Mouse (Mus musculus) inflammation-experienced regulatory T-cells, adult 6 months (primary cell): Measurements from ENCODE around the gene Abat. TPM values are rescaled to one million over a fixed set of nuclear protein-coding genes. Genes with fewer than 3 reads are reported as not detected.
A peak's percentile ranks its signal among the peaks of the same experiment; 100 is the strongest.

Experiments used
- ATAC-seq: one replicate; pipeline ENCODE4 v1.8.0; 2017
- polyA plus RNA-seq, 3 experiments: library from polyadenylated mRNA; unstranded; fragments of 100-300 nt; shearing (Covaris generic); gene quantifications; one replicate each; pipeline ENCODE4 v1.2.1; 2017

Gene Abat
- polyA plus RNA-seq, 3 experiments from 2014 or later: 0.67 to 1.3 (median 1.1) TPM

GRCm38 (mm10) chr16:8638131-8638530, 124.9 kb downstream of the Abat start:
- ATAC-seq: no peak

DNA sequence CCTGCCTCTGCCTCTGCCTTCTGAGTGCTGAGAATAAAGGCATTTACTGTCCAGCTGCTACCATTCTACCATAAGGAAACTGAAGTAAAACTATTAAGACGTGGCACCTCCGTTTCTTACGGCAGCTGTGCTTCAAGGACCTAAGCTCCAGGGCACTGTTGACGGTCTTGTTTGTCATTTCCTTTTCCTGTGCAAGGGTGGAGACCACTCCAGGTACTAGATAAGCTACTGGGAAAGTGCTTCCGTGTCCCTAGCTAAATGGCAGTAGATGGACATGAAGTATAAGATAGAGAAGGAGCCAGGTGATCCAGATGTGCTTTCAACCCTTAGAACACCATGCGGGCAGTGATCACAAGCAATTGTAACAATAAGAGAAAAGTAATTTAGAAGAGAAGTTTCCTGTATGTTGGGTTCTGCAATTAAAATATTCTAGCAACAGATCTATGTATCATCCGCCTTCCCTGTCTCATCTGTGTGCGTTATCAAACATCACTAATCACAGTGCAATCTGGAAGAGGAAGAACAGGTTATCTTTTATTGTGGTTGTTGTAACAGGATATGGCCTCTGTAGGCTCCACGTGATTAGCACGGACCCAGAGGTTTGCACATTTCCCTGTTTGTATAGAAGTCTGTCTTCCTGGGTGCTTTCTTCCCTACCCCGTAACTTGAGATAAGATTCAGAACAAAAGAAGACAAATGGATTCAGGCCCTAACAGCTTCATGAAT, 126.4 kb downstream of the Abat start:
- peak; percentile 36 for ATAC-seq

DNA sequence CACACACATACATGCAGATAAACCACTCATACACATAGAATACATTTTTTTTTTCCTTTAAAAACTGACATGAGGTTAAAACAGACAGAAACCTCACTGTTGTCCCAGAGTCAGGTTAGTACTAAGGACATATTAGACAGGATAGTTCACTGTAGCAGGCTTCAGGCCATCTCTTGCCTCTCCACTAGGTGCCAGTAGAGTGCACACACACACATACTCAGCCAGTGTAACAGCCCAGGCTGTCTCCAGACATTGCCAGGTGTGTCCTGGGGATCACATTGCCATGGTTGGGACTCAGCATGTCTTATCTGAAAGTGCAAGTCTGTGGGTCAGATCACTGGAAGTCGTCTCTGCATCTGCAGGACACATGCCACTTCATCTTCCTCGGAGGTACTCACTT, 130.6 kb downstream of the Abat start:
- peak; percentile 76 for ATAC-seq

DNA sequence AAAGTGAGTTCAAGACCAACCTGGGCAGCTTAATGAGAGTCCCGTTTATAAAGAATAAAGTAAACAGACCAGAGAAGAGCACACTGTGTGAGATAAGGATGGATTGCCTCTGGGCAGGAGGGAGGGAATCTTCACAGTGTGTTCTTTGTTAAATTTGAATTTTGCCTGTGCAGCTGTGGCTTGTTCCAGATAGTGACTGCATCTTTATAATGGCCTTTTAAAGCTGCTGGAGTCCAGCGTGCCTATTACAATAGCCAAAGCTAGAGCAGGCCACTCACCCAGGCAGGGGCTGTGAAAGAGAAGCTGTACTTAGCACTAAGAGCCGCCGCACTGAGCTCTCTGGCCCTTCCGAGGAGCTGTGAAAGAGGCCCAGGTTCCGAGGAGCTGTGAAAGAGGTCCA, 132.3 kb downstream of the Abat start:
- ATAC-seq: no peak

GRCm38 (mm10) chr16:8650007-8650406, 136.8 kb downstream of the Abat start:
- no peak for ATAC-seq

- no peak for ATAC-seq
These were observed 141.9 kb downstream of the Abat start for GRCm38 (mm10) chr16:8655108-8655507.

GRCm38 (mm10) chr16:8655599-8655998, 142.4 kb downstream of the Abat start:
- no peak for ATAC-seq

DNA sequence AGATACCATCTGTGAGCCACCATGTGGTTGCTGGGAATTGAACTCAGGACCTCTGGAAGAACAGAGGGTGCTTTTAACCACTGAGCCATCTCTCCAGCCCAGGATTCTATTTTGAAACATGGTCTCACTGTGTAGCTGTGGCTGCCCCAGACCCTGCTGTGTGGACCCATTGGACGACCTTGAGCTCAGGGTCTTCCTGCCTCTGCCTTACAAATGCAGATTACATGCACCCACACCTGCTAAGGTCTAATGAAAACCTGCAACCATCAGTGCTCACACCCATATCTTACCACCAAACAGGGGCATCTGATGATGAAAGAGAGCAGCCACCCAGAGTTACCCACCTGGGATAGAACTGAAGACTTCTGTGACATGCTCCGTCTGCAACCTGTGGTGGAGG, 143.0 kb downstream of the Abat start:
- no peak for ATAC-seq

DNA sequence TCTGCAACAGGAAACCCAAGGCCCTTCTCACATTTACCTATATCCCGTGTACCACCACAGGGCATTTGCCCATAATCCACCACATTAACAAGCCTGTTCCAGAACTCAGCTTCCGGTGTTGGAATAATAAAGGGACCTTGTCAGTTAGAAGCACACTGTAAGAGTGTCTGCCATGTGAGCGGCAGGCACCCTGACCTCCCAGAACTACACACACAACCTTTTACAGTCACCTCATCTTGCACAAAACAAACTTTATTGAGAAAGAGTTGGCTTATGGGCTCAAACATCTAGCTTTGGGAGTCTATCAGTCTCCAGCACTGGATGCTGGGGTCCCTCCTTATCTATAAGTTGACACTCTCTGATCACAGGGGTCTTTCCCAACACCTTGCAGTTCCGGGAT, 145.1 kb downstream of the Abat start:
- no peak for ATAC-seq

DNA sequence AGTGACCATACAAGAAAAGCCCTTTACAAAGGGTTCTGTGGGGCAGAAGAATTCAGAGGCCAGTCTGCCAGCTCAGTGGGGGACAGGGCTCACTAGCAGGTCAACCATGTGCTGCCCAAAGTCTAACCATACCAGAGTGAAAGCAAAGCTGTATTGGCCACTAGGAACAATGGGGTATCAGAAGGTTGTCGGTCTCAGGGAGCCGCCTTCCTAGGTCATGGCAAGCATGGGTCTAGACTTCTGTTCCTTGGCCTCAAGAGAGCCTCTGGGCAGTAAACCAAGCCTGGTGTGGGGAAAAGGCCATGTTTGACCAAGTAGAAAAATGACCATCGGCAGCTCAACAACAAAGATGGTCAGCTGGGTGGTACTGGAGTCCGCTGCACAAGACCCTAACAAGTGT, 145.5 kb downstream of the Abat start:
- no peak for ATAC-seq

- ATAC-seq: no peak
These were observed 149.8 kb downstream of the Abat start for GRCm38 (mm10) chr16:8663022-8663421.

DNA sequence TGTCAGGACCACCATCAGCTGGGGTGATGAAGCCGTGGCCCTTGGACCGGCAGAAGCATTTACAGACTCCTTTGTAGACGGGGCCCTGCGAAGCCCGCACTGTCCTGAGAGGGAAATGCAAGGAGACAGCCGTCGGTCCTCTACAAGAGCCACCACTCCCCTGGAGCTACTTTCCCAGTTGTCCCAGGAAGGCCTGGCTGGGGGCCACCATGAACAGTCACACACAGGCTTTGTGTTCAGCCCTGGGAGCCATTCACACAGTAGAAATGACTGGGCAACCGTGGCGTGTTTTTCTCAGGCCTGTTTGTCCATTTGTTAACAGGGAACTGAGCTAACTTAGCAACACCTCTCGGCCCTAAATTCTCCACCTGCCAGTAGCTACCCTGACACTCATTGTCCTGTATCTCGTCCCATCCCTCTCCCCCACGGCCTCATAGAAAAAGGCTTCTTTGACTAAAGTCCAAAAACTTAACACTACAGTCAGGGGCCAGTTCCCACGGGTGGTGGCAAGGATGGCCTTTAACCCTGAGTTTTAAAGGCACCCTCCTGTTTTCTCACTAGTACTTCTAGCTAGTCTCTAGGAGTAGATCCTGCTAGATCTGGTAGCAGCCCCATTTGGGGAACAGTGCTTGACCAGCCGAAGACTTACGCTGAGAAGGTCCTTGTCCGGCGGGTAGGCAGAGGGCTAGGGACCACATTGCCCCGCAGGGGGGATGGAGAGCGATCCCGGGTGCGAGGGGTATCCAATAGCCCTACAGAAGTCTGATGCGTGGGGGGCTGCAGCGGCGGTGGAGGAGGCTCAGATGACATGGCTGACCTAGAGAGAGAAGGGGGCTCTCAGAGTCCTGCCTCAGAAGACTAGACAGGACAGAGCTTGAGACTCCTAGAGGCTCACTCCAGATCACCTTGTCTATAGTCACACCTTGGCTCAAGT, 150.6 kb downstream of the Abat start:
- ATAC-seq: no peak

DNA sequence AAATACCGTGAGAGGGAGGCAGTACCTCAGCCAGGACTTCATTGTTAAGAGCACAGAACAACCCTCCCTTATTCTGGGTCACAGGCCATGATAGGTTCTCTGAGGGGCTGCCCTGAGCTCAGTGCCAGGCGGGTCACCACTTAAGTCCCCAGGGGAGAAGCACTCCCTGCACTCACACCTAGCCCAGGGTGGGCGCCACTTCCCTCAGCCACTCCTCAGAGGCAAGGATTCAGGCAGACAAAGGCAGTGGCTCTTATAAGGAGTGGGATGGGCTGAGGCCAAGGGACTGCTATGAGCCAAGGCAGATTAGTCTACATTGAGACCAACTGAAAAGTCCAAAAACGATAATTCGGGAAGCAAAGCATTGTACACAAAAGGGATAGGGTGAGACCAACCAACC, 152.1 kb downstream of the Abat start:
- ATAC-seq: no peak

DNA sequence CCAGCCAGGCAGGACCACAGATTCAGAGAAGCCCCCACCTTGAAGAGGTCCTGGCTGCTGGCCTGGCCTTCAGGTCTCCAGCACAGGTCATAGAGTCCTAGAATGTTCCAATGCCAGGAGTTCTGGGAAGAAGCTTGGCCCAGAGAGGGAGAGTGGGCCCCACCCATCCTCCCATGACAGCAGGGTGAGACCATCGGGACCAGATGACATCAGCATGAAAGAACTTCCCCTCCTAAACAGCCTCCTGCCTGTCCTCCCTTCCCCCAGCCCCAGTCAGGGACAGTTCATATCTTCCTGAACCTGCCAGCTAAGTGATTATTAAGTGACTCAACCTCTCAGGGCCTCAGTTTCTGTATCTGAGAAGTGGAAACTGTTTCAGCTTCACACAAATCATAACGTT, 153.2 kb downstream of the Abat start:
- no peak for ATAC-seq

GRCm38 (mm10) chr16:8667261-8667660, 154.0 kb downstream of the Abat start:
- ATAC-seq: no peak

DNA sequence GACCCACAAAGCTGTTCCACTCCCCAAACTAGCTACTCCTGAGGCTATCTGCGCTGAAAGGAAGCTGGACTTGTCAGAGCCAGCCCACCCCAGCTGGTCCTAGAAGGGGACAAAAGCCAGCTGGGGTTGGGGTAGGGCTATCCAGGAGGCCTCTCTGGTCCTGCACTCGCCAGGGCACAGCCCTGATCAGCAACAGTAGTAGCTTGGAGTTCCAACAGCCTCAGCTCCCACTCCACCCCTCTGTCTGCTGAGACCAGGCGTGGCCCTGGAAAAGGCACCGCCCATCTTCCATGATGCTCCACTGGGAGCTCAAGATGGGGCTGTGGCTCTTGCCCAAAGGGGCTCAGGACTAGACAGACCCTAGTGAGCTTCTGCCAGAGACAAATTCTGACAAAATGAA, 154.6 kb downstream of the Abat start:
- ATAC-seq: no peak

- ATAC-seq: no peak
These were observed 155.2 kb downstream of the Abat start for GRCm38 (mm10) chr16:8668386-8668785.

DNA sequence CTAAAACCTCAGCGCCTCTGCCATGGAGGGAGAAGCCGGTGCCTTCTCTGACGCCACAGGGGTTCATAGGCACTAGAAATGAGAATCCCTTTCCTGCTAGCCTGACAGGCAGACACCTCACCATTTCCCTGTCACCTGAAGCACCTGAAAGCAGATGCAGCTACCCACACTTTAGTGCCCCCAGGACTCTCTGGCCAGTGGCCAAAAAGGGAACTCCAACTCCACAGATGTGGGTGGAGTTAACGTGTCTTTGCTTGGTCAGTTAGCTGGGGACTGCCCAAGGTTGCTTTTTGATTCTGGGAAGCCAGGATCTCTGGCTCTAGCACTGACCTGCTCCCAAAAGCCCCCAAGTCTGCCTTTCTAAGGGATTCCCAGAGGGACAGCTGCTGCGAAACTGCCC, 156.2 kb downstream of the Abat start:
- no peak for ATAC-seq

DNA sequence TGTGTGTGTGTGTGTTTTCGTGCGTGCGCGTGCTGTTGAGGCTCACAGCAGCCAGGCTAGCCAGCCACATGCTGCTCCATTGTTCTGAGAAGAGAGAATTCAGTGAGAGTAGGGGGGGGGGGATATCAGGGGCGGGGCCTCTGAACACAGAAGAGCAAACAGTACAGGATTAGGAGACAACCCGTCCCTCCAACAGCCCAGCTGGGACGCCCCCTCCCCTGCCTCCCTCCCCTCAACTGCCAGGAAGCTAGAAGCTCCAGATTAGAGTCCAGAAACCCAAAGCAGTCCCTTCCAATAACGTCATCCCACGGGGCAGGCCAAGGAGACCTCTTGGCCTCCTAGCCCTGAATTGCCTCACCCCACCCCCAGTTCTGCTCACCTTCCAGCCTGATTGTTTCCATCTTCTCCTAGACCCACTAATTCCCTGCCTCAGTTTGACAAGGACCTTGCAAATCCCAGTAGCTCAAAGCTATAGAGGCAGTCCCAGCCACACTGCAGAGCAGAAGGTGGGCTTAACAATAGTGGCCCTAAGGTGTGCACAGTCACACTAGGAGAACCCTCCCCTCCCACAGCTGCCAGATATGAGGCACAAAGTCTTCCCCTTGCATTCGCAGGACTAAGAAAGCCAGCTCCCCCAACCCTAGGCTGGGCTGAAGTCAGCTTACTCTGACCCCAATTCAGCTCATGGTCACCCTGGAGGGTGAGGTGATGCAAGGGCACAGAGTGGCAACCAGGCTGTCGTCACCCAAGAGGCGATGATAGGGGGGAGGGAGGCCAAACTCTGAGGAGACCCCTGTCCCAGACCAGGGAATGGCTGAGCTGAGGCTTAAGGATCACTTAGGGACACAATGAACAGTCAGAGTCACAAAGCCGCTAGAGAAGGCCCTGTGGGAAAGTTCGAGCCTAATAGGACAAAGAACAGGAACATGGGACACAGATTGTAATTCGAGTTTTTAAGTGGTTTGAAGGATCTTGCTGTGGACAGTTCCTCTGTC, 157.1 kb downstream of the Abat start:
- no peak for ATAC-seq
